Mouse (Mus musculus) forebrain, postnatal 0 days (tissue): ENCODE data around the gene Cinp. TPM values are rescaled to one million over a fixed set of nuclear protein-coding genes. Genes with fewer than 3 reads are reported as not detected.
A peak's percentile ranks its signal among the peaks of the same experiment; 100 is the strongest.

Experiments
- ATAC-seq: fragments of 200-750 bp; cut with Nextera tagmentation; 2 replicates; pipeline ENCODE4 v1.8.0; 2017; ENCODE audit warnings: mild to moderate bottlenecking, moderate library complexity
- DNase-seq: peaks from one replicate; pipeline ENCODE4 v3.0.0-alpha.2; 2015
- H3K27ac ChIP-seq: fragments of 300-500 bp; sonication (generic); 2 replicates; pipeline ENCODE4 v1.5.1; 2014; ENCODE audit warnings: low read depth, mild to moderate bottlenecking, antibody characterized with exemption, low read length, moderate library complexity, mixed read lengths
- H3K27me3 ChIP-seq: fragments of 300-500 bp; sonication (generic); 2 replicates; pipeline ENCODE4 v1.6.1; 2014; ENCODE audit warnings: mild to moderate bottlenecking, low read length, mixed read lengths; ENCODE audit not compliant: insufficient read depth
- H3K36me3 ChIP-seq: fragments of 300-500 bp; sonication (generic); 2 replicates; pipeline ENCODE4 v1.6.1; 2014; ENCODE audit warnings: mild to moderate bottlenecking, moderate library complexity; ENCODE audit not compliant: insufficient read depth
- H3K4me1 ChIP-seq: fragments of 300-500 bp; sonication (generic); 2 replicates; pipeline ENCODE4 v1.6.1; 2014; ENCODE audit warnings: antibody characterized with exemption; ENCODE audit not compliant: insufficient read depth
- H3K4me2 ChIP-seq: fragments of 300-500 bp; sonication (generic); 2 replicates; pipeline ENCODE4 v1.6.1; 2014; ENCODE audit warnings: low read depth, mild to moderate bottlenecking, moderate library complexity
- H3K4me3 ChIP-seq: fragments of 300-500 bp; sonication (generic); 2 replicates; pipeline ENCODE4 v1.5.1; 2014; ENCODE audit warnings: low read depth, low read length, mixed read lengths
- H3K9ac ChIP-seq: fragments of 300-500 bp; sonication (generic); 2 replicates; pipeline ENCODE4 v1.6.1; 2014; ENCODE audit warnings: mild to moderate bottlenecking
- H3K9me3 ChIP-seq: fragments of 300-500 bp; sonication (generic); 2 replicates; pipeline ENCODE4 v1.6.1; 2016; ENCODE audit warnings: low read length
- CTCF ChIP-seq: sonication (generic); IDR thresholded peaks from 2 replicates; pipeline ENCODE4 v1.5.1; 2016; ENCODE audit warnings: antibody characterized with exemption, control low read depth, low read depth
- WGBS: fragments of 180-500 bp; shearing (Covaris S2); extraction: QIAGEN DNeasy Blood & Tissue Kit; methylation state at CpG from one replicate; pipeline ENCODE4 v1.1.7; 2014; 5-methylcytosine and 5-hydroxymethylcytosine counted together
- polyA plus RNA-seq: library from polyadenylated mRNA; unstranded; fragments of >200 nt; fragmentation: Nextera tagmentation; extraction: Ambion mirVana; gene quantifications from 2 replicates; pipeline ENCODE4 v1.2.1, GENCODE M21; 2015
- total RNA-seq: library from RNA; depleted of rRNA; stranded (reverse); fragments of >200 nt; gene quantifications from 2 replicates; pipeline ENCODE4 v1.2.3, GENCODE M21; 2014; rRNA removed

Cinp gene
- total and polyA plus RNA-seq, 2 experiments from 2014 or later = 92.3 to 116 TPM

DNA sequence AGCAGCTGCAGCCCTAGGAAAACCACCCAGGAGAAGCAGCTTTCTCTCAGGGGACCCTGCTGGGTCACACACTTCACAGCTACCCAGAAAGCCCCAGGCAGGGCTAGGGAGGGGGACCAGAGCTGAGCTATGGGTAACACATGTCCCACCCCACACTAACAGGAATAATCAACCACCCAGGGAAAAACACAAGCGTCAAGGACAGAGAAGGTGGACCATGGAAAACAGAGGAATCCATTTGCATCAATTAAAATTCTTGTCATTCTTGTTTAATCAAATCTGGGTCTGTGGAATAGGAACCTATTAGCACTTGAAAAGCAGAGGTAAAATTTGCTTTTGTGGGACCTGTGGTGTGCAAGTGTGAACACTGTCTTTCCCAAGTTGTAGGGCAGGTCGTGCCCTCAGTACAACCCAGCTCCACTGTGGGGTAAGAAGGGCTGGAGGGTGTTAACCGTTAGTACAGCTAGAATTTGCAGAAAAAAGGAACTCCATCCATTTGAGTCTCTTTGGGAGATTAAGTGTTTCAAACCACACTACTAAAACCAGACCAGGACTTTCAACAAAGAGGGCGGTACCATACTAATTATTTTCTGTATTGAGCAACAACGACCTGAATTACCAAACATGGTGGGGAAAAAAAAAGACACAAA lies 51.6 kb downstream of the Cinp start:
- no peaks in the 10 kb centered on the region for H3K36me3 ChIP-seq
- H3K27me3 ChIP-seq = no peaks in the 10 kb centered on the region
- DNase-seq (peak; percentile 11), ATAC-seq (peak; percentile 57)
- no peak overlapping the region for H3K4me3 ChIP-seq
- peak overlapping the region; percentile 54; the same call in 1 of the 2 replicates for H3K27ac ChIP-seq
- H3K9ac ChIP-seq = no peak overlapping the region
- TF ChIP-seq CTCF = no peak
- H3K4me2 ChIP-seq = peak overlapping the region; percentile 9; the same call in 1 of the 2 replicates
- WGBS = 8% methylated on average over 5 of the region's 5 CpGs
- no peaks in the 10 kb centered on the region for H3K4me1 ChIP-seq
- H3K9me3 ChIP-seq = no peaks in the 10 kb centered on the region

DNA sequence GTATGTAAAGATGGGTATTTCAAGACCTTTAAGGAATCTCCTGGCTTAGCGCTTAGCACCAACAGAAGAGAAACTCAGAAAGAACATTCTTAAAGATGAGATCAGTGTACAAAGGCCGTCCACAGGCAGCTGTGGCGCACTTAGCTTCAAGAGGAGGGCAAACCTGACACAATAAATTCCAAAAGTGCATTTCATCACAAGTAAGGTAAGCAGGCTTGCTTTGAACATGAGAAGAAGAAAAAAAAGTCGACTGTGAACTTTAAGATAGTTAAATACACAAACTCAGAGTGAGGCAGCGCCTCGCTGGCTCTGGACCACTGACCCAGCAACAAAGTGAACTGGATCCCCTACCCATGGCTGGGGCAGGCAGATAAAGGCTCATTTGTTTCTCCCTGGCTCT lies 52.2 kb downstream of the Cinp start:
- Histone ChIP-seq H3K9ac (no peak overlapping the region), H3K27me3 (no peaks in the 10 kb centered on the region), H3K27ac (peak overlapping the region; percentile 54; the same call in 1 of the 2 replicates), H3K4me1 (no peaks in the 10 kb centered on the region), H3K4me3 (no peak overlapping the region), H3K9me3 (no peaks in the 10 kb centered on the region), H3K4me2 (peak overlapping the region; percentile 9; the same call in 1 of the 2 replicates), H3K36me3 (no peaks in the 10 kb centered on the region)
- no peak for DNase-seq
- no peak; the same call in 1 of the 2 replicates for ATAC-seq
- 25% methylated on average over 6 of the region's 6 CpGs for WGBS
- TF ChIP-seq CTCF = no peak

GRCm38 (mm10) chr12:110835182-110835581 lies 53.8 kb downstream of the Cinp start:
- Histone ChIP-seq H3K4me1 (no peaks in the 10 kb centered on the region), H3K4me3 (no peak overlapping the region), H3K9me3 (no peaks in the 10 kb centered on the region), H3K9ac (no peak overlapping the region), H3K27me3 (no peaks in the 10 kb centered on the region), H3K4me2 (no peak overlapping the region), H3K27ac (no peak overlapping the region), H3K36me3 (no peaks in the 10 kb centered on the region)
- DNase-seq = no peak
- no peak for TF ChIP-seq CTCF
- no peak for ATAC-seq
- WGBS = 96% methylated on average over 3 of the region's 3 CpGs

- H3K4me1 ChIP-seq = no peaks in the 10 kb centered on the region
- no peak overlapping the region for H3K4me2 ChIP-seq
- 0 out of 2 replicates have a peak, but pooled peaks cover 2% of the 10 kb centered on the region for H3K36me3 ChIP-seq
- DNase-seq (no peak), ATAC-seq (no peak)
- no peak for TF ChIP-seq CTCF
- H3K27me3 ChIP-seq = no peaks in the 10 kb centered on the region
- H3K4me3 ChIP-seq = no peak overlapping the region
- H3K27ac ChIP-seq = no peak overlapping the region
- WGBS = 89% methylated on average over 10 of the region's 11 CpGs
- no peak overlapping the region for H3K9ac ChIP-seq
- no peaks in the 10 kb centered on the region for H3K9me3 ChIP-seq
Measured at GRCm38 (mm10) chr12:110830293-110831024, 58.5 kb downstream of the Cinp start.

DNA sequence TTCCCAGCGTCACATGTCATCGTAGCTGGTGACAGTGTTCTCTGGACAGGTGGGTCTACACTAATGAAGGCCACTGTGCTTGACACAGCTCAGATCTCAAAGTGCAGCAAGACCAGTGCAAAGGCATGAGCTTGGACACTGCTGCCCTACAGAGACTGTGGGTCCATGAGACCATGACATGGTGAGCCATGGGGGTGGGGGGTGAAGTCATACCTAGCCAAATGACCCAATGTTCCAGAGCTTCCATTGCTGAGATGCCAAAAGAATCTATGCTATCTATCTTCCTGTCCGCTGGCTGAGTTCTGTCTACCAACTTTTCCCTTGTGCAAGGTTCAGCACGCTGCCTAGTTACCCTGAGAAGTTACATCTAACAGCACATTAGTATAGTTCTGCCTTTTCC lies 60.0 kb downstream of the Cinp start:
- WGBS = 97% methylated on average over 4 of the region's 4 CpGs
- ATAC-seq = no peak
- no peak for DNase-seq
- no peaks in the 10 kb centered on the region for H3K4me1 ChIP-seq
- no peaks in the 10 kb centered on the region for H3K9me3 ChIP-seq
- H3K36me3 ChIP-seq = 0 out of 2 replicates have a peak, but pooled peaks cover 2% of the 10 kb centered on the region
- H3K9ac ChIP-seq = no peak overlapping the region
- H3K4me2 ChIP-seq = no peak overlapping the region
- no peaks in the 10 kb centered on the region for H3K27me3 ChIP-seq
- no peak overlapping the region for H3K27ac ChIP-seq
- no peak overlapping the region for H3K4me3 ChIP-seq
- TF ChIP-seq CTCF = no peak

Other genes with a start within 250 kb of the Cinp start
- not detected in 2 replicates for gene 1700001K19Rik, start 206.5 kb downstream of the Cinp start, total RNA-seq
- not detected in 2 replicates for gene 1700001K19Rik, start 206.5 kb downstream of the Cinp start, polyA plus RNA-seq
- gene Hsp90aa1, start 186.4 kb downstream of the Cinp start, total RNA-seq = 703 and 720 TPM in 2 replicates
- 1,123 and 1,324 TPM in 2 replicates for gene Hsp90aa1, start 186.4 kb downstream of the Cinp start, polyA plus RNA-seq
- gene Wdr20, start 151.2 kb downstream of the Cinp start, total RNA-seq = 33.3 and 40.3 TPM in 2 replicates
- gene Wdr20, start 151.2 kb downstream of the Cinp start, polyA plus RNA-seq = 12.3 and 17.0 TPM in 2 replicates
- 12.8 and 20.5 TPM in 2 replicates for gene Mok, start 48.2 kb downstream of the Cinp start, total RNA-seq
- gene Mok, start 48.2 kb downstream of the Cinp start, polyA plus RNA-seq = 20.6 and 22.1 TPM in 2 replicates
- 4.5 and 5.9 TPM in 2 replicates for gene Zfp839, start 38.9 kb downstream of the Cinp start, total RNA-seq
- 0.63 and 2.4 TPM in 2 replicates for gene Zfp839, start 38.9 kb downstream of the Cinp start, polyA plus RNA-seq
- 20.8 and 25.6 TPM in 2 replicates for gene Tecpr2, start 119 bp upstream of the Cinp start, total RNA-seq
- gene Tecpr2, start 119 bp upstream of the Cinp start, polyA plus RNA-seq = 3.4 and 5.6 TPM in 2 replicates
- gene Ankrd9, start 89.9 kb upstream of the Cinp start, total RNA-seq = 7.6 and 8.7 TPM in 2 replicates
- 7.8 and 10.2 TPM in 2 replicates for gene Ankrd9, start 89.9 kb upstream of the Cinp start, polyA plus RNA-seq
- gene Rcor1, start 150.2 kb upstream of the Cinp start, total RNA-seq = 14.0 and 16.2 TPM in 2 replicates
- 3.2 and 4.3 TPM in 2 replicates for gene Rcor1, start 150.2 kb upstream of the Cinp start, polyA plus RNA-seq